Mouse (Mus musculus) forebrain, embryonic 12.5 days (tissue): ENCODE results near the gene Vwf. TPM values are rescaled to one million over a fixed set of nuclear protein-coding genes. Genes with fewer than 3 reads are reported as not detected.

ENCODE experiments used
- ATAC-seq: fragments of 200-750 bp; cut with Nextera tagmentation; 2 replicates; pipeline ENCODE4 v1.8.0; 2017; ENCODE audit warnings: moderate TSS enrichment; ENCODE audit not compliant: low FRiP score
- H3K27ac ChIP-seq: fragments of 300-500 bp; sonication (generic); 2 replicates; pipeline ENCODE4 v1.5.1; 2016; ENCODE audit warnings: mild to moderate bottlenecking
- H3K27me3 ChIP-seq: fragments of 300-500 bp; sonication (generic); 2 replicates; pipeline ENCODE4 v1.6.1; 2016; ENCODE audit warnings: mild to moderate bottlenecking
- H3K36me3 ChIP-seq: fragments of 300-500 bp; sonication (generic); replicated peaks from 2 replicates; pipeline ENCODE4 v1.6.1; 2016; ENCODE audit warnings: mild to moderate bottlenecking
- H3K4me1 ChIP-seq: fragments of 300-500 bp; sonication (generic); 2 replicates; pipeline ENCODE4 v1.6.1; 2016
- H3K4me2 ChIP-seq: fragments of 300-500 bp; sonication (generic); 2 replicates; pipeline ENCODE4 v1.6.1; 2016; ENCODE audit warnings: mild to moderate bottlenecking, moderate library complexity
- H3K4me3 ChIP-seq: fragments of 300-500 bp; sonication (generic); replicated peaks from 2 replicates; pipeline ENCODE4 v1.5.1; 2016; ENCODE audit warnings: mild to moderate bottlenecking
- H3K9ac ChIP-seq: fragments of 300-500 bp; sonication (generic); 2 replicates; pipeline ENCODE4 v1.6.1; 2016; ENCODE audit warnings: mild to moderate bottlenecking
- H3K9me3 ChIP-seq: fragments of 300-500 bp; sonication (generic); 2 replicates; pipeline ENCODE4 v1.6.1; 2016
- WGBS: fragments of 180-500 bp; shearing (Covaris S2); methylation state at CpG from one replicate; pipeline ENCODE4 v1.1.7; 2016; 5-methylcytosine and 5-hydroxymethylcytosine counted together
- polyA plus RNA-seq: library from polyadenylated mRNA; unstranded; fragments of >200 nt; fragmentation: Nextera tagmentation; extraction: Ambion mirVana; gene quantifications from 2 replicates; pipeline ENCODE4 v1.2.1, GENCODE M21; 2016

Vwf gene
- 7.9 and 10.3 TPM in 2 replicates for polyA plus RNA-seq

- Histone ChIP-seq H3K9ac (no peak within 1 kb of the TSS), H3K27ac (no peak within 1 kb of the TSS), H3K4me2 (no peak within 1 kb of the TSS), H3K4me3 (no peak within 1 kb of the TSS), H3K27me3 (no peaks in the 10 kb centered on the region), H3K36me3 (no peaks in the 10 kb centered on the region), H3K4me1 (no peaks in the 10 kb centered on the region), H3K9me3 (no peaks in the 10 kb centered on the region)
- WGBS, result 94% methylated on average over 6 of the region's 6 CpGs
- ATAC-seq, result no peak
These were observed at the start of gene Vwf for GRCm38 (mm10) chr6:125546474-125546873. Vwf (plus strand) TSS chr6:125546774.

GRCm38 (mm10) chr6:125498062-125498461, 48.5 kb upstream of the Vwf start:
- WGBS, result 46% methylated on average over 5 of the region's 5 CpGs
- H3K4me3 ChIP-seq, result no peak overlapping the region
- no peak overlapping the region for H3K4me2 ChIP-seq
- peaks cover 23% of the 10 kb centered on the region for H3K27me3 ChIP-seq
- H3K9me3 ChIP-seq, result no peaks in the 10 kb centered on the region
- ATAC-seq, result no peak
- H3K27ac ChIP-seq, result no peak overlapping the region
- peaks cover 15% of the 10 kb centered on the region for H3K4me1 ChIP-seq
- H3K36me3 ChIP-seq, result no peaks in the 10 kb centered on the region
- H3K9ac ChIP-seq, result no peak overlapping the region

GRCm38 (mm10) chr6:125503186-125503802, 43.3 kb upstream of the Vwf start:
- H3K9me3 ChIP-seq, result no peaks in the 10 kb centered on the region
- no peak overlapping the region for H3K4me3 ChIP-seq
- no peak overlapping the region for H3K4me2 ChIP-seq
- 90% methylated on average over 11 of the region's 11 CpGs for WGBS
- H3K27me3 ChIP-seq, result no peaks in the 10 kb centered on the region
- no peaks in the 10 kb centered on the region for H3K36me3 ChIP-seq
- no peak overlapping the region for H3K9ac ChIP-seq
- no peak overlapping the region for H3K27ac ChIP-seq
- ATAC-seq, result no peak
- no peaks in the 10 kb centered on the region for H3K4me1 ChIP-seq

GRCm38 (mm10) chr6:125504622-125505355, 41.8 kb upstream of the Vwf start:
- H3K27me3 ChIP-seq, result no peaks in the 10 kb centered on the region
- H3K4me2 ChIP-seq, result no peak overlapping the region
- H3K9ac ChIP-seq, result no peak overlapping the region
- H3K4me1 ChIP-seq, result no peaks in the 10 kb centered on the region
- no peak overlapping the region for H3K27ac ChIP-seq
- no peak overlapping the region for H3K4me3 ChIP-seq
- no peaks in the 10 kb centered on the region for H3K36me3 ChIP-seq
- no peak for ATAC-seq
- H3K9me3 ChIP-seq, result no peaks in the 10 kb centered on the region
- WGBS, result 48% methylated on average over 3 of the region's 3 CpGs

GRCm38 (mm10) chr6:125506427-125506826, 40.1 kb upstream of the Vwf start:
- no peak overlapping the region for H3K9ac ChIP-seq
- no peaks in the 10 kb centered on the region for H3K27me3 ChIP-seq
- no peak overlapping the region for H3K27ac ChIP-seq
- H3K4me2 ChIP-seq, result no peak overlapping the region
- H3K4me1 ChIP-seq, result no peaks in the 10 kb centered on the region
- no peaks in the 10 kb centered on the region for H3K9me3 ChIP-seq
- ATAC-seq, result no peak
- H3K4me3 ChIP-seq, result no peak overlapping the region
- WGBS, result 93% methylated on average over 4 of the region's 4 CpGs
- no peaks in the 10 kb centered on the region for H3K36me3 ChIP-seq

GRCm38 (mm10) chr6:125509783-125510182, 36.8 kb upstream of the Vwf start:
- WGBS, result 85% methylated on average over 3 of the region's 3 CpGs

GRCm38 (mm10) chr6:125510645-125511044, 35.9 kb upstream of the Vwf start:
- H3K27ac ChIP-seq, result no peak overlapping the region
- ATAC-seq, result no peak
- H3K36me3 ChIP-seq, result no peaks in the 10 kb centered on the region
- no peaks in the 10 kb centered on the region for H3K9me3 ChIP-seq
- H3K4me2 ChIP-seq, result no peak overlapping the region
- H3K4me1 ChIP-seq, result no peaks in the 10 kb centered on the region
- no peaks in the 10 kb centered on the region for H3K27me3 ChIP-seq
- no peak overlapping the region for H3K9ac ChIP-seq
- no peak overlapping the region for H3K4me3 ChIP-seq

More at GRCm38 (mm10) chr6:125509783-125510182, 36.8 kb upstream of the Vwf start:
- Histone ChIP-seq H3K9ac (no peak overlapping the region), H3K4me2 (no peak overlapping the region), H3K4me3 (no peak overlapping the region), H3K27ac (no peak overlapping the region), H3K9me3 (no peaks in the 10 kb centered on the region), H3K36me3 (no peaks in the 10 kb centered on the region), H3K27me3 (no peaks in the 10 kb centered on the region), H3K4me1 (no peaks in the 10 kb centered on the region)
- ATAC-seq, result no peak

GRCm38 (mm10) chr6:125511196-125511595, 35.4 kb upstream of the Vwf start:
- Histone ChIP-seq H3K9me3 (no peaks in the 10 kb centered on the region), H3K36me3 (no peaks in the 10 kb centered on the region), H3K4me2 (no peak overlapping the region), H3K4me3 (no peak overlapping the region), H3K27ac (no peak overlapping the region), H3K9ac (no peak overlapping the region), H3K4me1 (no peaks in the 10 kb centered on the region), H3K27me3 (no peaks in the 10 kb centered on the region)
- 82% methylated on average over 7 of the region's 7 CpGs for WGBS
- no peak for ATAC-seq

GRCm38 (mm10) chr6:125512950-125513596, 33.5 kb upstream of the Vwf start:
- no peak overlapping the region for H3K27ac ChIP-seq
- 73% methylated on average over 6 of the region's 6 CpGs for WGBS

GRCm38 (mm10) chr6:125515503-125516315, 30.9 kb upstream of the Vwf start:
- no peak overlapping the region for H3K27ac ChIP-seq
- H3K4me2 ChIP-seq, result no peak overlapping the region
- H3K4me1 ChIP-seq, result no peaks in the 10 kb centered on the region
- H3K9me3 ChIP-seq, result no peaks in the 10 kb centered on the region
- no peaks in the 10 kb centered on the region for H3K27me3 ChIP-seq
- no peak overlapping the region for H3K9ac ChIP-seq
- no peak overlapping the region for H3K4me3 ChIP-seq
- 86% methylated on average over 11 of the region's 11 CpGs for WGBS
- ATAC-seq, result no peak
- no peaks in the 10 kb centered on the region for H3K36me3 ChIP-seq

More at GRCm38 (mm10) chr6:125512950-125513596, 33.5 kb upstream of the Vwf start:
- Histone ChIP-seq H3K4me1 (no peaks in the 10 kb centered on the region), H3K4me3 (no peak overlapping the region), H3K36me3 (no peaks in the 10 kb centered on the region), H3K9me3 (no peaks in the 10 kb centered on the region), H3K9ac (no peak overlapping the region), H3K27me3 (no peaks in the 10 kb centered on the region), H3K4me2 (no peak overlapping the region)
- no peak for ATAC-seq

- no peaks in the 10 kb centered on the region for H3K36me3 ChIP-seq
- H3K4me1 ChIP-seq, result no peaks in the 10 kb centered on the region
- H3K9me3 ChIP-seq, result no peaks in the 10 kb centered on the region
- H3K27ac ChIP-seq, result no peak overlapping the region
- H3K9ac ChIP-seq, result no peak overlapping the region
- no peak for ATAC-seq
- H3K4me3 ChIP-seq, result no peak overlapping the region
- H3K27me3 ChIP-seq, result no peaks in the 10 kb centered on the region
- 53% methylated on average over 5 of the region's 5 CpGs for WGBS
- H3K4me2 ChIP-seq, result no peak overlapping the region
These were observed 24.9 kb upstream of the Vwf start for GRCm38 (mm10) chr6:125521558-125522193.

- H3K9ac ChIP-seq, result no peak overlapping the region
- H3K27ac ChIP-seq, result no peak overlapping the region
- no peaks in the 10 kb centered on the region for H3K36me3 ChIP-seq
- H3K4me3 ChIP-seq, result no peak overlapping the region
- no peak for ATAC-seq
- H3K4me1 ChIP-seq, result no peaks in the 10 kb centered on the region
- no peaks in the 10 kb centered on the region for H3K27me3 ChIP-seq
- no peaks in the 10 kb centered on the region for H3K9me3 ChIP-seq
- WGBS, result 91% methylated on average over 6 of the region's 6 CpGs
- H3K4me2 ChIP-seq, result no peak overlapping the region
These were observed 22.5 kb upstream of the Vwf start for GRCm38 (mm10) chr6:125524027-125524426.
